8 mouse cellular contexts compared by ENCODE assay signal in the genomic region with DNA sequence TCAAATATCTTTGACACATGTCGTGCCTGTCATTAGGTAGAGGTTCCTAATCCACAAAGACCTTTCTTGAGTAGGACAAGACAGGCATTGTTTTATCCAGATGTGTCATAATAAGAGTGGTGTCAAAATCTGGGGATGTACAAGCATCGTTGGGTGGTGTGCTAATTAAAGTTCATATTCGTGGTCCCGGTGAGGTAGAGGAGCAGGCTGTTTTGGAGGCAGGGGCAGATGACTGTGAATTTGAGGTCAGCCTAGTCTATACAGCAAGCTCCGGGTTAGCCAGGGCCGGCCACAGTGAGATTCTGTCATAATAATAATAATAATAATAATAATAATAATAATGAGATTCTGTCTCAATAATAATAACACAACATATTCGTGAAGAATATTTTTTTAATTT. TPM values are rescaled to one million over a fixed set of nuclear protein-coding genes. Genes with fewer than 3 reads are reported as not detected.
DNase-seq lines count a peak whose midpoint lies in the region; ATAC-seq and TF ChIP-seq lines count a peak whose summit lies in the region.

No protein-coding gene starts in this region.

- no peaks in the 10 kb centered on the region for H3K36me3 ChIP-seq in lung, embryonic 15.5 days
- H3K36me3 ChIP-seq in embryonic facial prominence, embryonic 14.5 days (ENCODE audit: control insufficient read depth, insufficient read depth, low read length): peaks cover 4% of the 10 kb centered on the region; the same call in 1 of the 2 replicates
- H3K36me3 ChIP-seq in limb, embryonic 10.5 days: peaks cover 14% of the 10 kb centered on the region

- peaks cover 8% of the 10 kb centered on the region for H3K4me1 ChIP-seq in lung, embryonic 15.5 days
- H3K4me1 ChIP-seq in embryonic facial prominence, embryonic 14.5 days (ENCODE audit: control insufficient read depth, insufficient read depth, low read length): peaks cover 6% of the 10 kb centered on the region; the same call in 1 of the 2 replicates
- peaks cover 7% of the 10 kb centered on the region; the same call in 1 of the 2 replicates for H3K4me1 ChIP-seq in limb, embryonic 10.5 days
- no peaks in the 10 kb centered on the region for H3K4me1 ChIP-seq in olfactory bulb, adult 2 months (ENCODE audit: control insufficient read depth, insufficient read depth, low read length)

- ATAC-seq in lung, embryonic 15.5 days (ENCODE audit: borderline replicate concordance, extremely low read depth, low FRiP score, low TSS enrichment): no peak
- no peak for ATAC-seq in embryonic facial prominence, embryonic 14.5 days (ENCODE audit: low read depth)

- H3K9me3 ChIP-seq in lung, embryonic 15.5 days: no peaks in the 10 kb centered on the region
- no peaks in the 10 kb centered on the region for H3K9me3 ChIP-seq in embryonic facial prominence, embryonic 14.5 days (ENCODE audit: control insufficient read depth, low read length)
- no peaks in the 10 kb centered on the region for H3K9me3 ChIP-seq in limb, embryonic 10.5 days (replicated peaks)

- peak overlapping the region; percentile 91; the same call in 1 of the 2 replicates for H3K27ac ChIP-seq in lung, embryonic 15.5 days
- H3K27ac ChIP-seq in embryonic facial prominence, embryonic 14.5 days (replicated peaks; ENCODE audit: low read depth, low read length): peak overlapping the region; percentile 92; the same call in 1 of the 2 replicates
- H3K27ac ChIP-seq in limb, embryonic 10.5 days: peak overlapping the region; percentile 98
- H3K27ac ChIP-seq in olfactory bulb, adult 2 months (ENCODE audit: insufficient read depth, low read depth, low read length): no peak overlapping the region

- H3K4me2 ChIP-seq in lung, embryonic 15.5 days: peak overlapping the region; percentile 57
- peak overlapping the region; percentile 73 for H3K4me2 ChIP-seq in embryonic facial prominence, embryonic 14.5 days (ENCODE audit: low read depth, low read length)

- H3K9ac ChIP-seq in lung, embryonic 15.5 days: peak overlapping the region; percentile 89
- peak overlapping the region; percentile 98 for H3K9ac ChIP-seq in embryonic facial prominence, embryonic 14.5 days (ENCODE audit: low read depth, low read length)

- no peaks in the 10 kb centered on the region for H3K27me3 ChIP-seq in lung, embryonic 15.5 days
- H3K27me3 ChIP-seq in embryonic facial prominence, embryonic 14.5 days (replicated peaks; ENCODE audit: control insufficient read depth, insufficient read depth, low read length): no peaks in the 10 kb centered on the region
- no peaks in the 10 kb centered on the region for H3K27me3 ChIP-seq in limb, embryonic 10.5 days (ENCODE audit: low read depth, poor library complexity, severe bottlenecking)

- TF ChIP-seq POLR2A in olfactory bulb, adult 2 months (IDR thresholded peaks at IDR 0.05; ENCODE audit: insufficient read depth, low read depth, low read length): no peak

- 23% methylated on average over 7 of the region's 7 CpGs for WGBS in lung, embryonic 15.5 days
- 29% methylated on average over 7 of the region's 7 CpGs for WGBS in embryonic facial prominence, embryonic 14.5 days
- 47% methylated on average over 7 of the region's 7 CpGs for WGBS in limb, embryonic 10.5 days
- WGBS in olfactory bulb, adult 2 months: 19% methylated on average over 7 of the region's 7 CpGs

- DNase-seq in lung, postnatal 10 days: no peak
- no peak for DNase-seq in embryonic facial prominence, embryonic 14.5 days (ENCODE audit: low spot score)
- DNase-seq in limb, embryonic 10.5 days (ENCODE audit: low spot score): no peak
- DNase-seq in right cerebral cortex, postnatal 10 days (ENCODE audit: low spot score in 2 of 2): no peak
- no peak for DNase-seq in layer of hippocampus, adult 9-10 months (ENCODE audit: low spot score)
- no peak for DNase-seq in right cerebral cortex, adult 18-20 months

- TF ChIP-seq CTCF in olfactory bulb, adult 2 months (IDR thresholded peaks at IDR 0.05; ENCODE audit: insufficient read depth, low read depth, low read length): no peak

- H3K4me3 ChIP-seq in lung, embryonic 15.5 days: peak overlapping the region; percentile 90
- peak overlapping the region; percentile 91 for H3K4me3 ChIP-seq in embryonic facial prominence, embryonic 14.5 days (ENCODE audit: low read depth, low read length)
- H3K4me3 ChIP-seq in limb, embryonic 10.5 days: peak overlapping the region; percentile 89
- H3K4me3 ChIP-seq in olfactory bulb, adult 2 months (ENCODE audit: insufficient read depth, low read depth, low read length): peak overlapping the region; percentile 31; the same call in 1 of the 2 replicates

RNA-seq across cellular contexts. Expression of a gene that starts 5.9 kb away (rescaled TPM):
- polyA plus RNA-seq in lung, embryonic 15.5 days (2015; fragmentation: Nextera tagmentation; extraction: Ambion mirVana): 33.3 and 36.7 TPM in 2 replicates
- polyA plus RNA-seq in embryonic facial prominence, embryonic 14.5 days (2014; fragmentation: Nextera tagmentation; extraction: Ambion mirVana): 33.4 and 40.3 TPM in 2 replicates
- 35.0 and 43.4 TPM in 2 replicates for polyA plus RNA-seq in limb, embryonic 10.5 days (2016; fragmentation: Nextera tagmentation; extraction: Ambion mirVana)
- 64.3 and 103 TPM in 2 replicates for polyA plus RNA-seq in olfactory bulb, adult 2 months (2012; ENCODE audit: insufficient read depth, insufficient read length, low replicate concordance, missing spikeins)

RNA-seq across cellular contexts. Expression of a gene that starts 21.0 kb away (rescaled TPM):
- polyA plus RNA-seq in lung, embryonic 15.5 days (2015; fragmentation: Nextera tagmentation; extraction: Ambion mirVana): 6.0 and 6.1 TPM in 2 replicates
- polyA plus RNA-seq in embryonic facial prominence, embryonic 14.5 days (2014; fragmentation: Nextera tagmentation; extraction: Ambion mirVana): 7.0 and 7.1 TPM in 2 replicates
- 6.1 and 7.4 TPM in 2 replicates for polyA plus RNA-seq in limb, embryonic 10.5 days (2016; fragmentation: Nextera tagmentation; extraction: Ambion mirVana)
- polyA plus RNA-seq in olfactory bulb, adult 2 months (2012; ENCODE audit: insufficient read depth, insufficient read length, low replicate concordance, missing spikeins): 38.2 TPM in 1 of 2 replicates, not detected in the other

Comparison
In these comparisons a context has a peak if more than half of its experiments do, and no peak if none do; other contexts are left out.
1. H3K4me3 ChIP-seq: peak in every context shown above with its lines; median percentile 91 in embryonic facial prominence, embryonic 14.5 days; 90 in lung, embryonic 15.5 days; 89 in limb, embryonic 10.5 days; 31 in olfactory bulb, adult 2 months.